Mouse (Mus musculus) frontal cortex, postnatal 25 days (tissue): Measurements from ENCODE around the gene Gm37240.

ENCODE experiments used
- DNase-seq, 2 experiments: peaks; one replicate each; pipeline ENCODE4 v3.0.0; 2022; ENCODE audit warnings: low spot score in 2 of 2

Gm37240 gene

DNA sequence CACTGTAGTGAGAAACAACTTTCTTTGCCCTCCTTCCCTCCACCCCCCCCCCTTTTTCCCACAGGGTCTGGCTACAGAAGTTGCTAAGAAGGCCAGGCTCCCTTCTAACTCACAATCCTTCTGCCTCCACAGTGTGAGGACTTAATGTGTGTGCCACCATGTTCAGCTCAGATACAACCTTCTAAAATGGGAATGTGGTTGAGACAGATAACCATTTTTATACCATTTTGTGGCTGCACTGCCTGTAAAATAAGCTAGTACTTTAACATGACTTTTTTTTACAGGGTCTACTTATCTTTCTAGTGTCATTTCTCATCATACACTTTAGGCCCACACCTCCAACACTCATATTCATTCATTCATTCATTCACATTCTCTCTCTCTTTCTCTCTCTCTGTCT, 1346.7 kb downstream of the Gm37240 start:
- no peak for DNase-seq

GRCm38 (mm10) chr3:84536987-84537386, 1350.3 kb downstream of the Gm37240 start:
- no peak for DNase-seq

DNA sequence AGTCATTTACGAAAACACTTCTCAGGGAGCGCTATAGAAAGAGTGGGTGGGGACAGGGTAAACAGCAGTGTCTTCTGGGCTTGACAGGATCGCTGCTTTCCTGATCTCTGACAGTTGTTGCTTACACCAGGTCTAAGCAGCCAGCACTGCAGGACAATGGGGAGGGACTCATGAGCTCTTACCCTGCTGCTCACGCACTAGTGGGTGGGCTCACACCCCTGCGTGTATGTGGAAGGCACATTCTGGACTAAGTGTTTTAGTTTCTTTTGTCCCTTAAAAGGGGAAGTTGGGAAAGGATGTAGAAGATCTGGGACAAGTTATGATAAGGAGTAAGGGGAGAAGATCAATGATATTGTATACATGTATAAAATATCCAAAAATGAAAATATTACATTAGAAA, 1354.1 kb downstream of the Gm37240 start:
- no peak for DNase-seq

DNA sequence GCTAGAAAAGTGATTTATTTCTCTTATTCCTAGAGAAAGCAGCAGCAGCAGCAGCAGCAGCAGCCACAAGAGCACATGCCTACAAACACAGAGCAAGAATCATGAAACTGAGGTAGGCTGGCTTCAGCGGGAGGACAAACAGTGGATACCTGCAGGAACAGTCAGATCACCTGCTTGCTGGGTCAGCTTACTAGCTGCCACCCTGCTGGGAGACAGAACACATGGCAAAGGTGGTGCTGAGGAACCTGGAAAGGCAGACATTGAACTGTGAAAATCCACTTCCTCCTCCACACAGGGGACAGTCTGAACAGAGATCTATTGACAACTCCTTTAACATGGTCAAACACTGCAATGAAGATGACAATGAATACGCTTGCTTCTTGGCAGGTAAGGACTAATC, 1358.3 kb downstream of the Gm37240 start:
- no peak for DNase-seq

DNA sequence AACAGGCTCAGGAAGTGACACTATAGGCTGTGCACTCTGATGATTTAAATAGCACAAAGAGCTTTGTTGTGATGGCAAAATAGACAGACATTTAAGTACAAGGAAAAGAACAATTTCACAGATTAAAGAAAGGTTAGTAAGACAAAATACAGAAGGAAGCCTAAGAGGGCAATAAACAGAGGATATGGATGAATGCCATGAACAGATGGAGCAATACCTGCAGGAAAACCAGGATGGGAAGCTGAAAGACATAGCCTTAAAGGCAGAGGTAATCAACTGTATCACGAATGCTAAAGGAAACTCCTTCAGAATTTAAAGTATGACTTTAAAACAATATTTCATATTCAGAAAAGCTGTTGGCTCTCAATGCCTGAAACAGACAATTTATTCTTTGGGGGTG, 1362.4 kb downstream of the Gm37240 start:
- DNase-seq = no peak

DNA sequence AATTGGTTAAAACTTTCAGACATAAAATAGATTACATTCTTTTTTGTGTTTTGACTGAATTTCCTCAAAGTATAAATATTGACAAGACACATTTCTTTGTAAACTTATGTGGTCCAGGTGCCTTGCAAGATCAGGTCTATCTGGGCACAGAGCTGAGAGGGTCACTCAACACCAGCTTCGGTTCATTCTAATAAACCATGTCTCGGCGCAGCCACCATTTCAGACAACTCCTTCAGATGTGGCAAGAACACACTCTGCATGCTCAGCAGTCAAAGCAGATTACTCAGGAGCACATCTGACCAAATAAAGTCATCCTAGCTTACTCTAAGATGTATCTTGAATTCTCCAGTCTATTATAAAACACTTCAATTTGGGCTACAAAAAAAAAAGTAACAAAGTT, 1371.2 kb downstream of the Gm37240 start:
- no peak for DNase-seq

DNA sequence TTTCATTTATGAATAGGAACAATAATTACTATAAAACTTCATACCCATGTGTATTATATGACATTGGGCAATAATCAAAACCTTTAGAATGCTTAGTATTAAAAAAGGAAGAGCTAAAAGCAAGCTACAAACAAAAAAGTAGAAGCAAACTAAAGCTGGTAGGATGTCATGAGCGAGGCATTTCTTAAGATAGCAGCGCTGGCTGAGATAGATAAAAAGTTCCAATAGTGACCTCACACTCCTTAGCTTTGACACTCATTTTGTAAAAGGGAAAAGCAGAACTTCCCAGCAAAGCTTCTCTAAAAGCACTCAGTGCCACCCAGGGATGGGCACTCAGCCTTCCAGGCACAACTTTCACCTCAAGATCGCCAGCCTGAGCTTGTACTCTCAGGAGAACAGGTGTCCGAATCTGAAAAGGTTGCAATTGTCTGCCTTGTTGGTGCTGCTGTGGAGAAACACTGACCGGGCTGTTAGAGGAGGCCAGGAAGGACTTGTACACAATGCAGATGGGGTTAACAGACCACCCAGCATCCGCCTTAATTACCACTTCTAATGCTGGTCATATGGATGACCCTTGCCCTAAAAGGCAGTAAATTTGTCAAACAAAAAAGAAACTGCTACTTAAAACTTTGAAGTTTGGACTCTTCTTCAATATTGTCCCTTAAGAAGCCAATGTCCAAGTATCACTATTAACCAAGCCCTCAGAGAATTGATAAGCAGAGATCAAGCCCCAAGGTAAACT, 1374.4 kb downstream of the Gm37240 start:
- DNase-seq = no peak

- no peak for DNase-seq
Measured at GRCm38 (mm10) chr3:84505193-84505592, 1382.1 kb downstream of the Gm37240 start.

DNA sequence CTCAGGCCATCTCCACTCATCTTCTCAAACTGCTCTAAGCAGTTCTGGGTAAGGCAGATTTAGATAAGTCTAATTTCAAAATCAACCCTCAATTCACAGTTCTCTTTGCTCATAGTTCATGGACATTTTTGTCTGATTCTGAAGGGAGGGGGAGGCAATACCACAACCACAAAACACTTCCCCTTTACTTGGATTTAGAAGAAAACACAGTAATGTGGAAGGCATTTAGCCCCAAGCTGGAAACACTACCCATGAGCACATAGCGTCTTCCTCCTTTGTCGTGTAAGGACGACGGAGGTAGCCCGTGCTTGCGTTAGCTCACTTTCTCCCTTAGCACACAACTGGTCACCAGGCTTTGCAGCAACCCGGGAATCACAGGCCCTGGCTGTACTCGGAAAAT, 1383.0 kb downstream of the Gm37240 start:
- DNase-seq = no peak

DNA sequence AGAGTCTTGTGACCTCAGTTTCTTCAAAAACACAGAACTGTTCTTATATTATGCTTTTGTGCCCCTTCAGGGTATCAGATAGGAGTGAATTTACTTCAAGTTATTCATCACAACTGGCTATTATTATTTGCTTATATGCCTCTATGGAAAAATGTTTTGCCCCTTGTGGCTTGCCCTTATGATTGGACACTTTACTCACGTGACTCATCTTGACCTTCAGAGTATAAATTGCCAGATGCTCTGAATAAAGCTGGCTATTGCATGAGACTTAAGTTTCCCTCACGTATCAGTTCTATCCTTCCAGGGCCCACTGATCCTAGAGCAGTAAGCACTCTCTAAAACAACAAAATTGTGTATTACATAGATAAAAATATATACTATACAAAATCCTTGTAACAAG, 1385.2 kb downstream of the Gm37240 start:
- DNase-seq = no peak

GRCm38 (mm10) chr3:84500491-84500890, 1386.8 kb downstream of the Gm37240 start:
- DNase-seq = no peak

- DNase-seq = no peak
Measured at GRCm38 (mm10) chr3:84497718-84498117, 1389.6 kb downstream of the Gm37240 start.

DNA sequence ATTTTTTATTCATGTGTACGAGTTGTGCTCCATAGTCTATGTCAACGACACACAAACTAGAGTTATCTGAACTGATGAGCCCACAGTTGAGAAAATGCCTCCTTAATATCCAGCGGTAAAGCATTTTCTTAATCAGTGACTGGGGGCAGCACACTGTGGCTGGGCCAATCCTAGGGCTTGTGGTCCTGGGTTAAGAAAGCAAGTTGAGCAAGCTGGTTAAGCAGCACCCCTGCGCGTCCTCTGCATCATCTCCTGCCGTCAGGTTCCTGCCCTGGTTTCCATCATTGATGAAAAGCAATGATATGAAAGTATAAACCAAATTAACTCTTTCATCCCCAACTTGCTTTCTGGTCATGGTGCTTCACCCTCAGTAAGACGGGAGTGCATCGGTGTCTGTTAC, 1394.7 kb downstream of the Gm37240 start:
- DNase-seq = no peak

DNA sequence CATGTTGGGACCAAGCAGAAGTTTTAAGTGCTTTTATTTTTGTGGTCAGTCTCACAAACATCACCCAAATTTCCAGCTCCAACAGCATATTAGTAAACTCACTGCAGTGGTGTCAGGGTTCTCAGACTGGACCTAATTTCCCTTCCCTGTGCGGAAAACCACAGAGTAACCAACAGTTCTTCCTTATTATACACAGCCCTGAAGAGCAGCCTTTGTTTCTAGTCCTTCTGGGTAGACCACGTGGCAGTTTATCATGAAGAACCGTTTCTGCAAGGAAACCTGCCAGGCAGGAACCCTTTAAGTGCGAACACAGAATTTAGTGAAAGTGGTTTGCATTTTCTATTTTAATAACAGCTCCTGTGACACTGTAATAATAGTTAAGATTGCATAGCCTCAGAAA, 1395.2 kb downstream of the Gm37240 start:
- DNase-seq = no peak

DNA sequence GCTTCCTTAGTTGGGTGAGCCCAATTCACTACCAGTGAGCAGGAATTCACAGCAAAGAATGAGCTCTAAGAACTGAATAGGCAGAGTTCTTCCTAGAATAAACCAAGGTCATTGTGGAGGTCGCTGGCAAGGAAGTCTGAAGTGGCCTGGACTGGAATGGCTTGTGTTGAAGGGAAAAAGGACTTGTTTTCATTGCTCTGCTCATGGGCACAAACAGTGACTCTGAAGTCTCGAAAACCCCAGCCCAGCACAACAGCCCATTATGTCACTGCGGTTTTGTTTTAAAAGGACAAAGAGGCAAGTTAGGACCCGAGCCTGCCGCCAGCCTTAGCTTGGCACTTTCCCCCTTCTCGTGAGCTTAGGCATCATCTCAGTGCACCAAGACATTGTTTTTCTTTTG, 1398.6 kb downstream of the Gm37240 start:
- no peak for DNase-seq

GRCm38 (mm10) chr3:84484891-84485290, 1402.4 kb downstream of the Gm37240 start:
- no peak for DNase-seq

DNA sequence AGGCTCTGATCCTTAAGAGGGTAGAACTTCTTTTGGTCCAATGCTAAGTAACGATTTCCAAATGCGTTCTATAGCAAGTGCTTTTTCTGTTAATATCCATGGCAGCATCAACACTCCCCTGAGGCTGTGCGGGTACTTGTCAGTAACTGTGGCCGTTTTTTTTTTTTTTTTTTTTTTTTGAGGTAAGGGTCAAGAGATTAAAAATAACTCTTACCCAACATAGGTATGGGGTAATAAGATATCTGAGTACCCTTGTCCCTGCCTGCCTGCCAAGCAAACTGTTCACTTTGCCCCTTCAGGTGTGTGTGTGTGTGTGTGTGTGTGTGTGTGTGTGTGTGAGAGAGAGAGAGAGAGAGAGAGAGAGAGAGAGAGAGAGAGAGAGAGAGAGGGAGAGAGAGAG, 1403.0 kb downstream of the Gm37240 start:
- DNase-seq = no peak

DNA sequence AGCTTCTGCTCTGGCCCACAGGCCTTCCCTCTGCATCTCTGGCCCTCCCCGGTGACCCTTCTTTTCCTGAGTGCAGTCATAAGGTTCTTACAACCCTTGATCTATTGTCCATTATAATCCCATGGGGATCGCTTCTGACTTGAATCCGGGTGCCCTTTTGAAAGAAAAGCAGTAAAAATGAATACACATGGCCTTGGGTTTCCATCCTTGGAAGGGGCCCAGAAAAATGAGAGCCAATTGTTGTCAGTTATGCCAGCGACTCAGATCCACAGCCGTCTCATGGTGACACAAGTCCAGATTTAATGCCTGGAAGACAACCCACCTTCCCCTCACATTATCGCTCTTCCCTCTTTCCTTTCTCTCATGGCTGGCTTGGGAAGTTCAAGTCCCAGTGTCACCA, 1405.2 kb downstream of the Gm37240 start:
- DNase-seq = no peak

- DNase-seq = no peak
Measured at GRCm38 (mm10) chr3:84481104-84481503, 1406.2 kb downstream of the Gm37240 start.

- peak; percentile 12 to 21 for DNase-seq
Measured at GRCm38 (mm10) chr3:84480006-84480897, 1407.1 kb downstream of the Gm37240 start, which contains the start of gene Fhdc1. Gene Fhdc1 (minus strand): TSS chr3:84480429.

DNA sequence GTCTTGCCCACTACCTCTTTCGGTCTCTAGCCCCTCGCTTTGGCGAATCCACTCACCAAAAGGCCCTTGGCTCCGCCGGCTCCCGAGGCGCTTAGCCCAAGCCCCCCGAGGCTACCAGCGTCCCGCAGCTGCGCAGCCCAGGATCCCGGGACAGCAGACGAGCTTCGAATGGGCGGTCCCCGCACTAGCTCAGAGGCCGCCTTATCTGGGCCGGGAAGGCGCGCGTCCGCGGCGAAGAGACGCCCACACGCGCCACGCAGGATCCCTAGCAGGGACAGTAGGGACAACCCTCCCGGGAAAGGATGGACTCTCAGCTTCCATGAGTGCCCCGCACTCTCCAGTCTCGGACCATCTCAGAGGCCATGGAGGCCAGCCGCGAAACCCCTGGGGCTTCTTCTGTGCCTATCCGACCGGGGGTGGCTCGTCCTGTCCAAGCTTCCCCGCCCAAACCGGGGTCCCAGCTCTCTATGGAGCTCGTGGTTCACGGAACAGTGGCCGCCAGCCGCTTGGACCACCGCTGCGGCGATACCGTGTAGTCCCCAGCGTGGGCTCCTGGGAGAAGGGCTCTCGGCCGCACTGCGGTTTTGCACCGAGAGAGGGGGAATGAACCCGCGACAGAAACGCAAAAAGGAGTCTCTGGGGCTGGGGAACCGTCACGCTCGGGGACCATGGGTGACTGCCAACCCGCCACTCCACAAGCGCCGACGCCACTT, 1407.9 kb downstream of the Gm37240 start:
- no peak for DNase-seq

DNA sequence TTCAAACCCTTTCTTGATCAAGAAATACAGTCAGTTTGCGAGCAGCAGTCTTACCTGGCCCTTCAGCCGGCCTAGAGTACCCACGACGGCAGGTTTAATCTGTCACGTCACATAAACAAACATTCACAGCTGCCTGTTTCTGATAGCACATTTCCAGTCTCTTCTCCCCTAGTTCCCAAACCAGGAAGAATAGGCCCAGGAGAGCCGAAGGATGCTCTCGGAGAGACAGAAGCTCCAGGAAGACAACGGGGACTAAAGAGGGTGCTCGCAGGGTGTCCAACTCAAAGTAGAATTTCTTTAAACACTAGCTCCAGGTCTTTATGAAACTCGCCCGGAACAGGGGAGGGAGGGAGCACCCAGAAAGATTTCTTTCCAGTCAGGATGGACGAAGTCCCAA, 1408.4 kb downstream of the Gm37240 start:
- no peak for DNase-seq
